Mouse (Mus musculus) brain, embryonic 14.5 days (tissue): ENCODE measurements around the gene Sema3e.

Experiments
- CTCF ChIP-seq: fragments of 200-500 bp; IDR thresholded peaks from 2 replicates; pipeline ENCODE4 v1.5.1; 2012; ENCODE audit warnings: inconsistent platforms, mild to moderate bottlenecking, moderate library complexity, borderline replicate concordance; ENCODE audit not compliant: insufficient read depth, insufficient read length; ENCODE audit errors: extremely low read depth
- POLR2A ChIP-seq: fragments of 200-500 bp; IDR thresholded peaks from 2 replicates; pipeline ENCODE4 v1.6.1; 2012; ENCODE audit warnings: mild to moderate bottlenecking, inconsistent platforms, borderline replicate concordance; ENCODE audit not compliant: poor library complexity, insufficient read depth, insufficient read length, severe bottlenecking; ENCODE audit errors: extremely low read depth

GRCm38 (mm10) chr5:14182156-14182555 is 157.1 kb downstream of the Sema3e start:
- TF ChIP-seq POLR2A: no peak
- no peak for TF ChIP-seq CTCF
